Mouse (Mus musculus) lung, postnatal 36 days (tissue): ENCODE results near the gene Ubfd1.

Experiments
- DNase-seq: peaks from one replicate; pipeline ENCODE4 v3.0.0; 2022; ENCODE audit warnings: mixed read lengths

Gene Ubfd1

GRCm38 (mm10) chr7:122087195-122087982 is 20.4 kb downstream of the Ubfd1 start:
- no peak for DNase-seq

GRCm38 (mm10) chr7:122094564-122095330 is 27.8 kb downstream of the Ubfd1 start:
- peak; percentile 13 for DNase-seq

- DNase-seq = no peak
Observed at GRCm38 (mm10) chr7:122098009-122098408, 31.0 kb downstream of the Ubfd1 start.

- peak; percentile 65 for DNase-seq
Observed at GRCm38 (mm10) chr7:122099222-122099621, 32.2 kb downstream of the Ubfd1 start.

- peak; percentile 5 for DNase-seq
Observed at GRCm38 (mm10) chr7:122101014-122101746, 34.2 kb downstream of the Ubfd1 start.

- DNase-seq = peak; percentile 88
Observed at GRCm38 (mm10) chr7:122101747-122102244, 34.8 kb downstream of the Ubfd1 start, which contains the start of gene Ndufab1. Gene Ndufab1 (minus strand): TSS chr7:122101886.

GRCm38 (mm10) chr7:122108206-122108605 is 41.2 kb downstream of the Ubfd1 start:
- no peak for DNase-seq

- no peak for DNase-seq
Observed at GRCm38 (mm10) chr7:122123518-122123917, 56.5 kb downstream of the Ubfd1 start.

- DNase-seq = no peak
Observed at GRCm38 (mm10) chr7:122125636-122126035, 58.7 kb downstream of the Ubfd1 start.

GRCm38 (mm10) chr7:122126946-122127345 is 60.0 kb downstream of the Ubfd1 start:
- DNase-seq = no peak
